Mouse (Mus musculus) right cerebral cortex, adult 2 months (tissue): ENCODE measurements around the gene Olfr1283.

Experiments used
- DNase-seq, 2 experiments: peaks; one replicate each; pipeline ENCODE4 v3.0.0; 2021 to 2022; ENCODE audit warnings: low spot score in 2 of 2

Gene Olfr1283

GRCm38 (mm10) chr2:111366490-111366889 is at the start of gene Olfr1283:
Gene Olfr1283 (plus strand): TSS chr2:111366790.
- no peak for DNase-seq

- DNase-seq = no peak
These were observed 40.4 kb upstream of the Olfr1283 start, which contains the start of gene Olfr1281 for GRCm38 (mm10) chr2:111326220-111326619. Gene Olfr1281 (plus strand): TSS chr2:111326520.

- DNase-seq = peak in 1 of 2 experiments; percentile 1
These were observed 32.9 kb upstream of the Olfr1283 start for GRCm38 (mm10) chr2:111333721-111334120.

GRCm38 (mm10) chr2:111335976-111336375 is 30.6 kb upstream of the Olfr1283 start, which contains the start of gene Olfr1282:
Gene Olfr1282 (minus strand): TSS chr2:111336076.
- DNase-seq = no peak

- DNase-seq = no peak
These were observed 8.6 kb downstream of the Olfr1283 start, which contains the start of gene Olfr1284 for GRCm38 (mm10) chr2:111375222-111375621. Gene Olfr1284 (plus strand): TSS chr2:111375522.
